Mouse (Mus musculus): Measurements from ENCODE around the gene Snx30. TPM values are rescaled to one million over a fixed set of nuclear protein-coding genes. Genes with fewer than 3 reads are reported as not detected.

The Snx30 gene
- total RNA-seq, 4 experiments from 2014 or later = 4.1 to 6.8 (median 5.5) TPM

DNA sequence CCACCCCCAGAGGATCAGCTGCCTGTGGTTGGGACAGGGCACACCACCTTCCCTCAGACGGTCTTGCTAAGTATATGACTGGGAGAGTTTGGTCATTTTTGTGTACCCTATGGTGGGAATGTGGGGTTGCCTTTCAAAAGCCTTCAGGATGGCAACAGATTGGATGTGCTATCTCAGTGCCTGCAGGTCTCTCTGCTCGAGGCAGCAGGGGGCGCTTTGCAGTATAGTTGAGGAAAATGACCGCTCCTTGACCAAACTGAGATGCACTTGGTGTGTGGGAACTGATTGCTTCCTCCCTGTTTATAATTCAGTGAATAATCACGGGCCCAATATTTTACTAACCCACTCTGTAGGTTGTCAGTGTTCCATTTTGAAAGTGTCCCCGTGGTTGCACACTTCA is 96.9 kb downstream of the Snx30 start:
- DNase-seq (ENCODE audit: low spot score) = no peak

DNA sequence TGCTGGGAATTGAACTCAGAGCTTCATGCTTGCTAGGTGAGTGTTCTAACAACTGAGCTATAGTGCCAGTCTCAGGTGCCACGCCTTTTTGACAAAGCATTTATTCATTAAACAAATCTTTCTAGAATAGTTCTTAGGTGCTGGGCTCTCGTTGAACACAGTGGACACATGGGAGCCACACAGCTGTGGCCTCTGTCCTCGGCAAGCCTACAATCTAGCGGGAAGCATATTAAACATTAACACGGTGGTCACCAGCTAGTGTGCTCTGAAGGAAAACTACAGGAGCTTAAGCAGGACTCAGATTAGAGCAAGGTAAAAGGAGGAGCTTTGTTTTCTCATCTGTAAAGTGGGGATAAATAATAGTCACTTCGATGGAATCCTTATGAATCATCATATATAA is 101.5 kb downstream of the Snx30 start:
- no peak for DNase-seq (ENCODE audit: low spot score)

GRCm38 (mm10) chr4:59907657-59908230 is 102.1 kb downstream of the Snx30 start:
- DNase-seq (ENCODE audit: low spot score) = no peak

DNA sequence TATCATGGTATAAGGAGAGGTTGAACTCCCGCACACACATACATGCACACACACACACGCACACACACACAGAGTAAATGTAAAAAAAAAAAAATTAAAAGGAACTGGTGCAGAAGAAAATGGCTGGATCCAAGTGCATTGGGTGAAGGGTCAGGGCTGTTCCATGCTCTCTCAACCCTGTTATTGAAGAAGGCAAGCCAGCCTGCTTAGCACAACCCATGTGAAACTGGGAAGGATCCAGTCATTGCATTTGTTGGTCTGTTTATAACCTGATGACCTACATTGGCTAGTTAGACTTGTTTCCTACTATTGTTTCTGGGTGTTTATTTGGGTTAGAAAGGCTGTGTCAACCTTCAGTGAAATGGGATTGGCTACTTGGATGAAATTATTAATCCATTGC is 103.1 kb downstream of the Snx30 start:
- DNase-seq (ENCODE audit: low spot score) = no peak

DNA sequence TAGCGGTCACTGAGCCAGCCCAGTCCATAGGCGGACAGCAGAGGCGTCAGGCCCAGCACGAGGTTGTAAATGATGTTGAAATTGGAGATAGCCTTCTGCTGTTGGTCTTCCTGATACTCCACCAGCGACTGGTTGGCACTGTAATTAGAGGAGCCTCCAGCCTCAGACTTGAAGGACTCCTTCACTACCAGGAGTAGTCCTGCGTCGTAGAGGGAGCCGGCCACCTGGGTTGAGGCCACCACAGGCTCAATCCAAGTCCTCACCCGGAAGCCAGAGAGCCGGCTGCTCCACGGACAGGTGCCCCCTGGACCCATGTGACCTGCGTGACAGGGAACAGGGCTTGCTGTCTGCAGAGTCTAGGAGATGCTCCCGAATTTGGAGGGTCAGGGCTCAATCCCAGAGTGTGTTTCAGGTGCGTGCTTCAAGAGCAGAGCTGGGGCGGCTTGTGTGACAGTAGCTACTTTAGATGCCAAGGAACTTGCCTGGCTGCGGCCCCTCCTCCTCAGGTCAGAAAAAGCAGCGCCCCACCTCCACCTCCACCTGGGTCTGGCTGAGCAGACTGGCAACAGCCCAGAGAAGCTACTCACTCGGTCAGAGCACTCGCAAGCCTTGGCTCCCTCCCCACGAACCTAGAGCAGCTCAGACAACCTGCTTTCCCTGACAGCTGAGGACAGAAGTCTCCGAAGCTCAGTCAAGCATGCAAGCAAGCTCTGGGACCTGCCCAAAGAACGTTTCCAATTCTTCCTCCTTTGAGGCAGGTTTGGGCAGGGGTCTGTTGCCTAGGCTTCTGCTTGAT is 109.2 kb downstream of the Snx30 start, which contains the start of gene Slc46a2:
Gene Slc46a2, minus strand, starts transcription at position 449 of the 796 bp plus-strand sequence.
- DNase-seq (ENCODE audit: low spot score) = no peak

- DNase-seq (ENCODE audit: low spot score) = no peak
These were observed 112.3 kb downstream of the Snx30 start for GRCm38 (mm10) chr4:59917966-59918365.

GRCm38 (mm10) chr4:59925082-59925481 is 119.4 kb downstream of the Snx30 start:
- DNase-seq (ENCODE audit: low spot score) = no peak

GRCm38 (mm10) chr4:59927666-59928065 is 122.0 kb downstream of the Snx30 start:
- no peak for DNase-seq (ENCODE audit: low spot score)

GRCm38 (mm10) chr4:59928347-59928746 is 122.7 kb downstream of the Snx30 start:
- peak; percentile 46 for DNase-seq (ENCODE audit: low spot score)

GRCm38 (mm10) chr4:59932505-59933281 is 127.1 kb downstream of the Snx30 start:
- no peak for DNase-seq (ENCODE audit: low spot score)

- no peak for DNase-seq (ENCODE audit: low spot score)
These were observed 131.9 kb downstream of the Snx30 start for GRCm38 (mm10) chr4:59937543-59937942.

Other genes with a start within 250 kb of the Snx30 start
- gene Hsdl2, start 224.3 kb upstream of the Snx30 start, total RNA-seq (2022) = 100 to 1,000 TPM; 207 to 255 (median 235) TPM
- 1 to 10 TPM; 6.2 to 7.7 (median 7.2) TPM for gene E130308A19Rik, start 179.6 kb upstream of the Snx30 start, total RNA-seq (2022)
- 10 to 100 TPM in 2 of 4 experiments, 1 to 10 TPM in 2; 9.4 to 12.3 (median 10.8) TPM for gene Inip, start 4.3 kb upstream of the Snx30 start, total RNA-seq (2022)
- gene Slc46a2, start 109.2 kb downstream of the Snx30 start, total RNA-seq (2022) = under 1 TPM in 2 of 4 experiments, not detected in 2; 0.09 to 0.14 TPM
- not detected for gene Mup4, start 154.9 kb downstream of the Snx30 start, total RNA-seq (2022)
- not detected for gene Mup6, start 158.5 kb downstream of the Snx30 start, total RNA-seq (2022)

Measured in heart, adult 8-10 months (tissue).